Mouse (Mus musculus): ENCODE measurements at regions not wholly inside any gene's neighbourhood (a gene's known extent, or its start where the extent isn't known, plus 50 kb on each side); places are given as distances from the start of the nearest gene placed in this dataset.
"Not testable (repeated sequence)": the region's sequence is repeated elsewhere in the genome, so short reads cannot be mapped to it uniquely, and the experiment has no call there.

- no peak for DNase-seq (ENCODE audit: low read depth in 1 of 2, low spot score in 2 of 2)
- no peaks in the 10 kb centered on the region for H3K4me1 ChIP-seq (ENCODE audit: control insufficient read depth, insufficient read depth, insufficient read length)
- H3K27ac ChIP-seq (ENCODE audit: insufficient read depth, low read length): no peak overlapping the region
- no peaks in the 10 kb centered on the region for H3K36me3 ChIP-seq (ENCODE audit: control insufficient read depth, insufficient read depth, low read length)
- H3K27me3 ChIP-seq (ENCODE audit: control insufficient read depth, insufficient read depth, low read length): no peaks in the 10 kb centered on the region
- TF ChIP-seq POLR2A (IDR thresholded peaks at IDR 0.05; ENCODE audit: low read depth, low read length) (no peak), CTCF (IDR thresholded peaks at IDR 0.05; ENCODE audit: extremely low read depth, insufficient read depth, insufficient read length, insufficient replicate concordance) (no peak)
- H3K4me3 ChIP-seq (ENCODE audit: extremely low read depth, insufficient read depth, insufficient read length): no peak overlapping the region
- 83% methylated on average over 5 of the region's 5 CpGs for WGBS
Observed at GRCm38 (mm10) chr2:181930037-181930436, 60.9 kb upstream of the Gm14496 start.

- H3K36me3 ChIP-seq (ENCODE audit: control insufficient read depth, insufficient read depth, low read length); H3K4me1 ChIP-seq (ENCODE audit: control insufficient read depth, insufficient read depth, insufficient read length); H3K27me3 ChIP-seq (ENCODE audit: control insufficient read depth, insufficient read depth, low read length); H3K27ac ChIP-seq (ENCODE audit: insufficient read depth, low read length); DNase-seq (ENCODE audit: low read depth in 1 of 2, low spot score in 2 of 2); H3K4me3 ChIP-seq (ENCODE audit: extremely low read depth, insufficient read depth, insufficient read length): not testable (repeated sequence)
- WGBS: 91% methylated on average over 4 of the region's 4 CpGs
Observed at GRCm38 (mm10) chr2:181930538-181930937, 60.4 kb upstream of the Gm14496 start.

GRCm38 (mm10) chr2:181931077-181931815 is 59.7 kb upstream of the Gm14496 start:
- H3K27me3 ChIP-seq (ENCODE audit: control insufficient read depth, insufficient read depth, low read length); H3K27ac ChIP-seq (ENCODE audit: insufficient read depth, low read length); H3K36me3 ChIP-seq (ENCODE audit: control insufficient read depth, insufficient read depth, low read length); H3K4me1 ChIP-seq (ENCODE audit: control insufficient read depth, insufficient read depth, insufficient read length); H3K4me3 ChIP-seq (ENCODE audit: extremely low read depth, insufficient read depth, insufficient read length): not testable (repeated sequence)
- WGBS: 67% methylated on average over 3 of the region's 3 CpGs
- DNase-seq (ENCODE audit: low read depth in 1 of 2, low spot score in 2 of 2): peak; percentile 35 to 41

GRCm38 (mm10) chr2:181931918-181932605 is 58.9 kb upstream of the Gm14496 start:
- no peak overlapping the region for H3K27ac ChIP-seq (ENCODE audit: insufficient read depth, low read length)
- peak in 1 of 2 experiments; percentile 26 for DNase-seq (ENCODE audit: low read depth in 1 of 2, low spot score in 2 of 2)

More at GRCm38 (mm10) chr2:181931918-181932605, 58.9 kb upstream of the Gm14496 start:
- WGBS: 84% methylated on average over 2 of the region's 2 CpGs
- Histone ChIP-seq H3K4me1 (ENCODE audit: control insufficient read depth, insufficient read depth, insufficient read length) (no peaks in the 10 kb centered on the region), H3K27me3 (ENCODE audit: control insufficient read depth, insufficient read depth, low read length) (no peaks in the 10 kb centered on the region), H3K4me3 (ENCODE audit: extremely low read depth, insufficient read depth, insufficient read length) (no peak overlapping the region), H3K36me3 (ENCODE audit: control insufficient read depth, insufficient read depth, low read length) (no peaks in the 10 kb centered on the region)
- TF ChIP-seq POLR2A (IDR thresholded peaks at IDR 0.05; ENCODE audit: low read depth, low read length) (no peak), CTCF (IDR thresholded peaks at IDR 0.05; ENCODE audit: extremely low read depth, insufficient read depth, insufficient read length, insufficient replicate concordance) (no peak)
